Mouse (Mus musculus): ENCODE data around the gene Stip1. TPM values are rescaled to one million over a fixed set of nuclear protein-coding genes. Genes with fewer than 3 reads are reported as not detected.
"Not testable (repeated sequence)": the region's sequence is repeated elsewhere in the genome, so short reads cannot be mapped to it uniquely, and the experiment has no call there.

Stip1 gene
- 278 and 294 TPM in 2 replicates for polyA plus RNA-seq (2016; fragmentation: Nextera tagmentation; extraction: Ambion mirVana)

GRCm38 (mm10) chr19:7039841-7040636 lies at the start of gene Stip1:
Stip1 (minus strand) TSS chr19:7039967.
- peaks cover 9% of the 10 kb centered on the region for H3K36me3 ChIP-seq
- peak; percentile 99 for ATAC-seq (ENCODE audit: low FRiP score, low read depth)
- H3K4me1 ChIP-seq = peaks cover 19% of the 10 kb centered on the region
- WGBS = under 1% methylated on average over 49 of the region's 49 CpGs
- peak within 1 kb of the TSS; percentile 72 for H3K4me2 ChIP-seq (replicated peaks)
- H3K27ac ChIP-seq = peak within 1 kb of the TSS; percentile 81
- H3K9me3 ChIP-seq = no peaks in the 10 kb centered on the region
- peak within 1 kb of the TSS; percentile 92 for H3K9ac ChIP-seq
- peak within 1 kb of the TSS; percentile 89 for H3K4me3 ChIP-seq
- H3K27me3 ChIP-seq (replicated peaks) = no peaks in the 10 kb centered on the region

DNA sequence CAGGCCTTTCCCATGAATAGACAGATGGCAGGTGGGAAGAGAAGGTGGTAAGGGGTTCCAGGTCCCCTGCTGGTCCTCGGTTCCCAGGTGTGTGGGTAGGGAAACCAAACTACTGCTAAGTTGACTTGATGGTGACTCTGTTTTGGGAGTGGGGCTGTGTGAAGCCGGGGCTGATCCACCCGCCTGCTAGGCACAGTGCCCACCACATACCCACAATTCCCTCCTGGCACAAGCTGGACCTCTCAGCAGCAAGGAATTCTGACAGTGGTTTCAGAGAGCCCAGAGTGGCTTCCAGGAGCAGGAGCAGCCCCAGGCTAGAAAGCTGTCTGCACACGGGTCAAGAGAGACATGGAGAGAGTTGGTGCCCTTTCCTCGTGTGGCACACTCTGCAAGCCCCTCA lies 49.3 kb upstream of the Stip1 start:
- Histone ChIP-seq H3K4me1 (peaks cover 76% of the 10 kb centered on the region), H3K36me3 (no peaks in the 10 kb centered on the region), H3K4me3 (no peak overlapping the region), H3K27ac (no peak overlapping the region), H3K9me3 (no peaks in the 10 kb centered on the region), H3K9ac (no peak overlapping the region), H3K27me3 (replicated peaks) (peaks cover 40% of the 10 kb centered on the region), H3K4me2 (replicated peaks) (no peak overlapping the region)
- WGBS = 69% methylated on average over 5 of the region's 5 CpGs
- ATAC-seq (ENCODE audit: low FRiP score, low read depth) = no peak

DNA sequence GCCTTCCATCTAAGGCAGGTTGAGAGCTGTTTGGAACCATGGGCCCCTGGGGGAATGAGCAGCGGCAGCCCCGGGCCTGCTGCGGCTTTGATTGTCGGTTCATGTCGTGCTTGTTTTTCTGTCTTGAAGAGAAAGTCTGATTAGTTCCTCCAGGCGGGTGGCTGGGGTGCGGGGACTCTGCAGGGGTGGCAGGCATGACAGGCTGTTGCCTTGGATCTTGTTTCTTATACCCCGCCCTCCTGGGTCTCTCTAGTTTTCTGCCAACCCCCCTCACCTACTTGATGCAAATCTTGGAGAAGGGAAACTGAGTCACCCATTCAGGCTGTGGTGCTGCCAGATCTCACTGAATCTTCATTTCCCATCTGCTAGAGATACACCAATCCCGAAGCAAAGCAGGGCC lies 48.8 kb upstream of the Stip1 start:
- Histone ChIP-seq H3K27me3 (replicated peaks) (peaks cover 40% of the 10 kb centered on the region), H3K4me1 (peaks cover 76% of the 10 kb centered on the region), H3K4me3 (no peak overlapping the region), H3K27ac (no peak overlapping the region), H3K9me3 (no peaks in the 10 kb centered on the region), H3K4me2 (replicated peaks) (no peak overlapping the region), H3K36me3 (no peaks in the 10 kb centered on the region), H3K9ac (no peak overlapping the region)
- 15% methylated on average over 9 of the region's 9 CpGs for WGBS
- ATAC-seq (ENCODE audit: low FRiP score, low read depth) = no peak

- Histone ChIP-seq H3K36me3 (no peaks in the 10 kb centered on the region), H3K27ac (no peak overlapping the region), H3K4me1 (peaks cover 52% of the 10 kb centered on the region), H3K4me2 (replicated peaks) (no peak overlapping the region), H3K4me3 (no peak overlapping the region), H3K9ac (no peak overlapping the region), H3K9me3 (no peaks in the 10 kb centered on the region), H3K27me3 (replicated peaks) (peaks cover 49% of the 10 kb centered on the region)
- no peak for ATAC-seq (ENCODE audit: low FRiP score, low read depth)
- WGBS = 67% methylated on average over 15 of the region's 15 CpGs
Observed at GRCm38 (mm10) chr19:7084734-7085133, 45.0 kb upstream of the Stip1 start.

GRCm38 (mm10) chr19:7083035-7083794 lies 43.4 kb upstream of the Stip1 start:
- Histone ChIP-seq H3K27ac (no peak overlapping the region), H3K9me3 (no peaks in the 10 kb centered on the region), H3K36me3 (no peaks in the 10 kb centered on the region), H3K27me3 (replicated peaks) (peaks cover 53% of the 10 kb centered on the region), H3K4me1 (peaks cover 47% of the 10 kb centered on the region), H3K4me2 (replicated peaks) (peak overlapping the region; percentile 17), H3K9ac (no peak overlapping the region), H3K4me3 (no peak overlapping the region)
- ATAC-seq (ENCODE audit: low FRiP score, low read depth) = 0 out of 2 replicates have a peak, but pooled peaks have one; percentile 27
- WGBS = 24% methylated on average over 14 of the region's 14 CpGs

- Histone ChIP-seq H3K36me3 (no peaks in the 10 kb centered on the region), H3K9me3 (no peaks in the 10 kb centered on the region), H3K4me2 (replicated peaks) (no peak overlapping the region), H3K4me1 (peaks cover 44% of the 10 kb centered on the region), H3K27ac (no peak overlapping the region), H3K9ac (no peak overlapping the region), H3K27me3 (replicated peaks) (peaks cover 49% of the 10 kb centered on the region), H3K4me3 (no peak overlapping the region)
- WGBS = 57% methylated on average over 7 of the region's 7 CpGs
- ATAC-seq (ENCODE audit: low FRiP score, low read depth) = no peak
Observed at GRCm38 (mm10) chr19:7081516-7082266, 41.9 kb upstream of the Stip1 start.

DNA sequence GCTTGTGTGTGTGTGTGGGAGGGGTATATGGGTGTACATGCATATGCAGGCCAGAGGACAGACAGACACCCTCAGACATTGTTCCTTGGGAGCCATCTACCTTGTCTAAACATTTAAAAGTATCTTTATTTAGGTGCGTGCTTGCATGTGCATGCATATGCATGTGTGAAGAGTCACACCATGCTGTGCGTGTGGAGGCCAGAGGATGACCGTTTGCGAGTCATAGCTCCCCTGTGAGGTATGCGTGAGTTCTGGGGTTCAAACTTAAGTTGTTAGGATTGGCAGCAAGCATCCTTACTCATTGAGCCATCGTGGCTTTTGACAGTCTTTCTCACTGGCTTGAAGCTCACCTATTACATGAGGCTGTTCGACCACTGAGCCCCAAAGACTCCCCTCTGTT lies 38.5 kb upstream of the Stip1 start:
- ATAC-seq (ENCODE audit: low FRiP score, low read depth) = no peak
- H3K27me3 ChIP-seq (replicated peaks) = peaks cover 51% of the 10 kb centered on the region
- H3K4me2 ChIP-seq (replicated peaks) = no peak overlapping the region
- no peak overlapping the region for H3K27ac ChIP-seq
- 88% methylated on average over 7 of the region's 7 CpGs for WGBS
- H3K4me1 ChIP-seq = peaks cover 27% of the 10 kb centered on the region
- no peaks in the 10 kb centered on the region for H3K36me3 ChIP-seq
- no peak overlapping the region for H3K9ac ChIP-seq
- no peaks in the 10 kb centered on the region for H3K9me3 ChIP-seq
- no peak overlapping the region for H3K4me3 ChIP-seq

DNA sequence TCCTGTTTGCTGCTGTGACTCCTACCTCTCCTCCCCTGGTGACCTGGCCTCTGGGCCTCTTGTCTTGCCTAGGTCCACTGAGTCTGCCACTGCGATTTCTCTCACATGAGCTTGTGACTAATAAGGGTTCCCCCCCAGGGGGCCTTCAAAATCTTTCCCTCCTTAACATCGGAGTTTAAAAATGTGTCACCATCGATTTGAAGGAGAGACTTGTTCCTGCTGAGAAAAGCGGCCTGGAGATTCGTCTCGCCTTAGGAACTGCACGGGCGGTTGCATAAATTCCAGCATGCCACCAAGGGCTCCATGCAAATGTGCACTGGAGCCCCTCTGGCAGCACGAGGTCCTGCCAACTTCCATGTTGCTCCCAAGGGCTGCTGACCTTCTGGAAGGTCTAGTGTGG lies 37.9 kb upstream of the Stip1 start:
- Histone ChIP-seq H3K27ac (no peak overlapping the region), H3K4me2 (replicated peaks) (no peak overlapping the region), H3K36me3 (no peaks in the 10 kb centered on the region), H3K9ac (no peak overlapping the region), H3K27me3 (replicated peaks) (peaks cover 57% of the 10 kb centered on the region), H3K9me3 (no peaks in the 10 kb centered on the region), H3K4me3 (no peak overlapping the region), H3K4me1 (peaks cover 28% of the 10 kb centered on the region)
- no peak for ATAC-seq (ENCODE audit: low FRiP score, low read depth)
- 48% methylated on average over 9 of the region's 9 CpGs for WGBS

- not testable (repeated sequence) for H3K36me3 ChIP-seq; H3K9ac ChIP-seq; ATAC-seq (ENCODE audit: low FRiP score, low read depth); H3K4me3 ChIP-seq; H3K9me3 ChIP-seq; H3K27ac ChIP-seq; H3K4me2 ChIP-seq (replicated peaks)
- Histone ChIP-seq H3K27me3 (replicated peaks) (peaks cover 60% of the 10 kb centered on the region), H3K4me1 (peaks cover 47% of the 10 kb centered on the region)
- 83% methylated on average over 11 of the region's 11 CpGs for WGBS
Observed at GRCm38 (mm10) chr19:7075336-7075735, 35.6 kb upstream of the Stip1 start.

DNA sequence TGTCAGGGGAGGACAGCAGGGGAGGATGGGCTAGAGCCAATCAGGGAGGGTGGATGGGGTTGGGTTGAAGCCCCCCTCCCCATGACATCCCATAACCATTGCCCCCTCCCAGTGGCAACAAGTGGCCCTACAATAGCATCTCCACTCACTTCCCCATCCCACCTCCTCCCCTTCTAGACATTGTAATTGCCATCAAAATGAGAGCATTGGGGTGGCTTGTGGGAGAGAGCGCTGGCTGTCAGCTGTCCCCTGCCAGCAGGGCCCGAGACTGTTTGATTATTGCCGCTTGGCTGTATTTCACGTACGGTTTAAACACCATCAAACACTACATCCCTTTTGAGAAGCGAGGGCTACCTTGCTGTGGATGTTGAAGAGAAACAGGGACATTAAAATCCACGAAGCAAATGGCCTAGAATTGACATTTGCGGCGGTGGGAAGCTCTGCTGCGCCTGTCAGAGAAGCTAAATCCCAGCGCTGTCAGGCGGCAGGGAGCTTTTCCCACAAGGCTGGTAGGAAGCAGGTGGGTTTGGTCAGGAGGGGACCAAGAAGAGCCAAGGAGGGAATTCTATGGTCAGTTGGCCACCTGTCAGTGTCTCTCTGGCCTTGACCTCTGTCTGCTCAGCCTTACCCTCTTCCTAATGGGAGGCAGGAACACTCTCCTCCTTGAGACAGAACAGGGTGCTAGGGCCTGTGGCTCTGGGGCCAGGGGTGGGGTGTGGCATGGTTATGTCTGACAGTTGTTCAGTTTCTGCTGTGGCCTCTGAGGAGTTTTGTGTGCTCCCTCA lies 34.4 kb upstream of the Stip1 start:
- Histone ChIP-seq H3K9ac (no peak overlapping the region), H3K4me2 (replicated peaks) (no peak overlapping the region), H3K9me3 (no peaks in the 10 kb centered on the region), H3K36me3 (no peaks in the 10 kb centered on the region), H3K4me1 (peaks cover 50% of the 10 kb centered on the region), H3K4me3 (no peak overlapping the region), H3K27ac (no peak overlapping the region), H3K27me3 (replicated peaks) (peaks cover 59% of the 10 kb centered on the region)
- ATAC-seq (ENCODE audit: low FRiP score, low read depth) = no peak
- WGBS = 29% methylated on average over 12 of the region's 12 CpGs

GRCm38 (mm10) chr19:7072221-7072620 lies 32.5 kb upstream of the Stip1 start:
- Histone ChIP-seq H3K4me2 (replicated peaks) (no peak overlapping the region), H3K27ac (no peak overlapping the region), H3K9me3 (no peaks in the 10 kb centered on the region), H3K9ac (no peak overlapping the region), H3K4me1 (peaks cover 61% of the 10 kb centered on the region), H3K27me3 (replicated peaks) (peaks cover 49% of the 10 kb centered on the region), H3K4me3 (no peak overlapping the region), H3K36me3 (no peaks in the 10 kb centered on the region)
- no peak for ATAC-seq (ENCODE audit: low FRiP score, low read depth)
- 60% methylated on average over 6 of the region's 6 CpGs for WGBS

Data from neural tube, embryonic 12.5 days (tissue).